Mouse (Mus musculus) mesoderm, embryonic 11.5 days (tissue): ENCODE measurements around the gene Hormad1.
A peak's percentile ranks its signal among the peaks of the same experiment; 100 is the strongest.
"Not testable (repeated sequence)": the region's sequence is repeated elsewhere in the genome, so short reads cannot be mapped to it uniquely, and the experiment has no call there.

ENCODE experiments used
- DNase-seq: peaks from one replicate; pipeline ENCODE4 v3.0.0-alpha.2; 2012; ENCODE audit warnings: low read depth, low spot score

Hormad1 gene

GRCm38 (mm10) chr3:95559437-95559836 lies at the start of gene Hormad1:
Hormad1 (plus strand) TSS chr3:95559677.
- DNase-seq: no peak

- no peak for DNase-seq
Measured at GRCm38 (mm10) chr3:95511611-95512180, 47.8 kb upstream of the Hormad1 start.

GRCm38 (mm10) chr3:95516614-95517041 lies 42.8 kb upstream of the Hormad1 start:
- DNase-seq: no peak

- peak; percentile 79 for DNase-seq
Measured at GRCm38 (mm10) chr3:95517493-95517898, 42.0 kb upstream of the Hormad1 start.

- DNase-seq: no peak
Measured at GRCm38 (mm10) chr3:95518891-95519290, 40.6 kb upstream of the Hormad1 start.

- no peak for DNase-seq
Measured at GRCm38 (mm10) chr3:95519315-95519714, 40.2 kb upstream of the Hormad1 start.

- DNase-seq: no peak
Measured at GRCm38 (mm10) chr3:95520100-95520499, 39.4 kb upstream of the Hormad1 start.

GRCm38 (mm10) chr3:95521168-95521567 lies 38.3 kb upstream of the Hormad1 start:
- DNase-seq: no peak

GRCm38 (mm10) chr3:95523662-95524061 lies 35.8 kb upstream of the Hormad1 start:
- DNase-seq: no peak

- DNase-seq: no peak
Measured at GRCm38 (mm10) chr3:95524673-95525072, 34.8 kb upstream of the Hormad1 start.

- DNase-seq: no peak
Measured at GRCm38 (mm10) chr3:95526111-95526510, 33.4 kb upstream of the Hormad1 start.

GRCm38 (mm10) chr3:95526622-95527211 lies 32.8 kb upstream of the Hormad1 start, which contains the start of gene Ctss:
Ctss (plus strand) TSS chr3:95526786.
- DNase-seq: no peak

GRCm38 (mm10) chr3:95529814-95530213 lies 29.7 kb upstream of the Hormad1 start:
- DNase-seq: no peak

- no peak for DNase-seq
Measured at GRCm38 (mm10) chr3:95531025-95531424, 28.5 kb upstream of the Hormad1 start.

GRCm38 (mm10) chr3:95533364-95533763 lies 26.1 kb upstream of the Hormad1 start:
- no peak for DNase-seq

GRCm38 (mm10) chr3:95534927-95535326 lies 24.6 kb upstream of the Hormad1 start:
- no peak for DNase-seq

GRCm38 (mm10) chr3:95538936-95539335 lies 20.5 kb upstream of the Hormad1 start:
- DNase-seq: no peak

GRCm38 (mm10) chr3:95539837-95540236 lies 19.6 kb upstream of the Hormad1 start:
- no peak for DNase-seq

GRCm38 (mm10) chr3:95541186-95541585 lies 18.3 kb upstream of the Hormad1 start:
- not testable (repeated sequence) for DNase-seq

- no peak for DNase-seq
Measured at GRCm38 (mm10) chr3:95542171-95542570, 17.3 kb upstream of the Hormad1 start.

- DNase-seq: no peak
Measured at GRCm38 (mm10) chr3:95542981-95543380, 16.5 kb upstream of the Hormad1 start.

- no peak for DNase-seq
Measured at GRCm38 (mm10) chr3:95550176-95550575, 9.3 kb upstream of the Hormad1 start.

- DNase-seq: no peak
Measured at GRCm38 (mm10) chr3:95553986-95554385, 5.5 kb upstream of the Hormad1 start.
